Mouse (Mus musculus) gastrocnemius, adult 18-20 months (tissue): Measurements from ENCODE around the gene Inava. TPM values are rescaled to one million over a fixed set of nuclear protein-coding genes. Genes with fewer than 3 reads are reported as not detected.
A peak's percentile ranks its signal among the peaks of the same experiment; 100 is the strongest.

Experiments
- DNase-seq: peaks from one replicate; pipeline ENCODE4 v3.0.0; 2021; ENCODE audit warnings: low spot score
- total RNA-seq, 2 experiments: library from RNA; stranded (reverse); gene quantifications; 2 replicates each; pipeline ENCODE4 v1.2.3; 2021

The Inava gene
- total RNA-seq, 2 experiments from 2014 or later = not detected

- DNase-seq = no peak
Measured at GRCm38 (mm10) chr1:136231596-136231995, 2.5 kb downstream of the Inava start.

DNA sequence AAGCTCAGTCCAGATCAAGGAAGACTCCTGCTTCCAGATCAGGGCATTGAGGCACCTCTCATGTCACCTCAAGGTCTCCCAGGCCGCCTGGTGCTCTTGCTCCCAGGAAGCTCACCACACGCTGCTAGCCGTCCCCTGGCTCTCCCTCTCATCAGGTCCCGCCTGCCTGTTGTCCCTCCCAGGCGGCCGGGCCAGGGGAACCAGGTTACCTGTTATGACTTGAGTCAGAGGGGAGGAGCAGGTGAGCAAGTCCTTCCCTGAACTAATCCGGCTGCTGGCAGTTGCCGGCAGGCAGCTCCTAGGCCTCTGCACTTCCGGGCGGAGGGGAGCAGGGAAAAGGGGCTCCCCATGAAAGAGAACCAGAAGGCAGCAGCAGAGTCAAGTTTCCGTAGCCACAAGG lies 3.9 kb downstream of the Inava start:
- DNase-seq = no peak

GRCm38 (mm10) chr1:136229040-136229373 lies 5.1 kb downstream of the Inava start:
- no peak for DNase-seq

- DNase-seq = no peak
Measured at GRCm38 (mm10) chr1:136228328-136229039, 5.6 kb downstream of the Inava start.

DNA sequence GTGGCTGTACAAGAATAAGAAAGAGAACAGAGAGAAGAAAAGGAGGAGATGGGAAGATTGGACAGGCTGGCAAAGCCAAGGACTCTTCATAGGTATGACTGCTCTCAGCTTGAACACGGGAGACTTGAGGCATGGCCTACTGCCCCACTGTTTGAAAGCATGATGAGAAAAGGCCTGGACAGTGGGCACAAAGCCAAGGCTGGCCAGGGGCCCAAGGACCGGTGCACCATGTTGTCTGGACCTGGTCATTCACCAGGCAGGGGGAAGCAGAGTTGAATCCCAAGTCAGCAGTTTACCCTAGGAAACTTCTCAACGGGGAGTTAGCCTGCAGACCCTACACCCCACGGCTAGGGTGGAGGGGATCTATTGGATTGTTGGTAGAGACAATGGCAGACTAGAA lies 6.2 kb downstream of the Inava start:
- DNase-seq = no peak

- DNase-seq = no peak
Measured at GRCm38 (mm10) chr1:136226626-136227025, 7.4 kb downstream of the Inava start.

GRCm38 (mm10) chr1:136225846-136226245 lies 8.2 kb downstream of the Inava start:
- DNase-seq = no peak

GRCm38 (mm10) chr1:136223758-136224342 lies 10.2 kb downstream of the Inava start:
- no peak for DNase-seq

GRCm38 (mm10) chr1:136222386-136222785 lies 11.7 kb downstream of the Inava start:
- no peak for DNase-seq

GRCm38 (mm10) chr1:136220037-136220871 lies 13.8 kb downstream of the Inava start:
- DNase-seq = no peak

GRCm38 (mm10) chr1:136214304-136214703 lies 19.8 kb downstream of the Inava start:
- no peak for DNase-seq

DNA sequence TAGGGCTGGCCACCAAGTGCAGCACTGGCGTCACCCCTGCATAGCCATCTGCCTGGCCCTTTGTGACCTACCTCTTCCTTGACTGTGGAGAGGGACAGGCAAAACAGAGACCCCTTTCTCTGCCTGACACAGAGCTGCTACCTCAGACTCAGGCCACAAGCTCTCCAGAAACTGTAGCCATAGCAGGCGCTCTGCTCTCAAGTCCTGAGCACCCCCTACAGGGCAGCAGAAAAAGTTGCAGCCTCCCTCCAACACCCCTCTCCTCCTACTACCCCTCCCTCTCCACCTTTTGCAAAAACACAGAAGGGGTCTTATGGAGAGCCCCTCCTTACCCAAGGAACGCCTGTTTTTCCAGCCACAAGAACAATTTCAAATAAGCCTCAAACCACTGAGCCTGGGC lies 21.3 kb downstream of the Inava start, which contains the start of gene Mroh3:
Mroh3 (minus strand) TSS at position 26 of the 400 bp plus-strand sequence.
- DNase-seq = peak; percentile 17

DNA sequence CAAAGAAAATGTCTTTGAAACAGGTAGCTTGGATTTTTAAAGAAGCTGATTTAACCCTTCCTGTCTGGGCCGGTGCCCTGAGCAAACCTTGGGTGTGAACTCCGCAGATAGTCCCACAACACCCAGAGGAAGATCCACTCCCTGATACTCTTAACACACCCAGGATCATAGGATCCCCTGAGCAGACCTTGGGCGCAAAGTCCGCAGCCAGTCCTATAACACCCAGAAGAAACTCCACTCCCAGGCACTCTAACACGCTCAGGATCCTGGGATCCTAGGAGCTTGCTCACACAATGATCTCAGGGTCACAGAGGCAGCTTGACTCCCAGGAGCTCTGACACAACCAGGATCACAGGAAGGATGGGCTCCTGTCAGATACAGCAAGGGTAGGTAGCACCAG lies 44.0 kb downstream of the Inava start:
- DNase-seq = no peak

- no peak for DNase-seq
Measured at GRCm38 (mm10) chr1:136179511-136180001, 54.5 kb downstream of the Inava start.

DNA sequence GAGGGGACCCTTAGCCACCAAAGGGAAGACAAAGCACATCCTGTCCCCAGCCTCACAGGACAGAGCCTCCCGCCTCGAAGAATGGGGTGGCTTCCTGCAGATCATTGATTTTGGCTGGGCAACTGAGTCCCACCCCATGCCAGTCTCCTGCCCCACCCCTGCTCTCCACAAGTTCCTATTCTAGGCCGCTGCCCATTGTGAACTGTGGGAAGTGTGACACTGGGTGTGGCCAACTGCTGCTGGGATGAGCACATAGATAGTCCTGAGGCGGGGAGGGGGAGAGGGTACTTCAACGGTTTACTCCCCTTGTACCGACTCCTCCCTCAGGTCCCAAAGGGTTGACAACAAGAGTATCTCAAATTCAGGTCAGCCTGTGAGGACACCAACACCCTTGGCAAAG lies 55.3 kb downstream of the Inava start:
- no peak for DNase-seq

DNA sequence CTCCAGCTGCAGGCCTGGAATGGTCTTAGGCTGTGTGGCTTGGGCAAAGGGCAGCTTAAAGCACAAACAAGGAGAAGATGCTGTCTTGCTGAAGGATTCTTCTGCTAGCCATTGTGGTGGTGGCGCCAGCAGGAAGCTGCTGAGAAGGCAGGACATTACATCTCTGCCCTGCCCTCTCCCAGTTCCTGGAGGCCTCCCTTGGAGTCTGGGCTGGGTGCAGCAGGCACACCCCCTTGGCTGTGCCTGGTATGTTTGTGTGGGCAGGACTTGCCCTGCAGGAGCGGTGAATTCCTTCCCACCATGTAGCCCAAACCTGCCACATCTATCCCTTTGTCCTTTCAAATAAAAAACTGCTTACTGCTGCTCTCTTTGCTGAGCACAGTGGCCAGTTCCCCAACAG lies 57.0 kb downstream of the Inava start:
- DNase-seq = no peak

DNA sequence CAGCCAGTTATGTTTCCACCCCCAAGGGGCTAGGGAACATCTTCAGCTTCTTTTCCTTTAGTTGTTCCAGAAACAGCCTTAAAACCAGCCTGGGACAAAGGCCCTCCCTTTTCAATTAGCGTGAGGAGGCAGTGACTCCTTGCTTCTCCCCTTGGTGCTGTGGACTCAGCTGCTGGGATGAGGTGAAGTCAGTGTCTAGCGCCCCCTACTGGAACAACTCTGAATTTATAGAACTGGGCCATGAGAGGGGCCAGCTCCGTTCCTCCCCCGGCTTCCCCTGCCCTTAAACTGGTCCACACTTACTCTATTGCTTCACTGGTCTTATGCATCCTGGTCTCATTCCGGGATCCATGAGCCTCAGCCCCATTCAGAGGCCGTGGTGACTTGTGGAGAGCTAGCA lies 58.9 kb downstream of the Inava start:
- DNase-seq = peak; percentile 62

DNA sequence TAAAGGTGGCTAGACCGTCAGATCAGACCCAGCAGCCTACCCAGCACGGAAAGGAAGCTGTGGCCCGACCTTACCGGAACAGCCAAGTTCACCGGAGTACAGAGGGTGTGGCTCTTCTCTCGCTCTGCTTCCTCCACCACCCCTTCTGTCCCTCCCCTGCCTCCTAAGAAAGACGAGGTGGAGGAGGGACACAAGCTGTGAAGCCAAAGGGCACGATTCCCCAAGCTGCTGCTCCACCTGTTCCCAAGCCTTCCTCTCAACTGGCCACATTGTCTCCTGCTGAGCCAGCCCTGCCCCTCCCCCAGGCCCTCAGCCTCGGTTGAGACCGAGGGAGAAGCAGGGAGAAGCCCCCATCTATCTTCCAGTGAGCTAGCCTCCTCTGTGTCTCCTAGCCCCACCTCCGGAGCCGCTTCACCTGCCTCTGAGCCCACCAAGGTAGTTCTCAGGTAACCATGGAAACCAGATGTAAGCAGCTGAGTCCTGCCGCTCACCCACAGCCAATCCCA lies 59.9 kb downstream of the Inava start:
- no peak for DNase-seq

DNA sequence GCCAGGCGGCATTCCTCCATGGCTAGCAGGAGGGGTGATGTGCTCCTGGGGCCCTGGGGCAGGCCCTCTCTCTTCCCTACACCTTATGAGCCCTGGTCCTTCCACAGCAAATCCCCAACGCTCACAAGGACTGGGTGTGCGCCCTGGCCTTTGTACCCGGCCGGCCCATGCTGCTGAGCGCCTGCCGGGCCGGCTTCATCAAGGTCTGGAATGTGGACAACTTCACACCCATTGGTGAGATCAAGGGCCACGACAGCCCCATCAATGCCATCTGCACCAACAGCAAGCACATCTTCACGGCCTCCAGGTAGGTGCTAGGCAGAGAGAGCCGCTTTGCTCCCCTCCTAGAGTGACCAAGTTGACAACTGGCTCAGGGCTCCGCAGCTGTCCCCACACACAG lies 61.4 kb downstream of the Inava start:
- DNase-seq = no peak

GRCm38 (mm10) chr1:136170109-136170508 lies 64.0 kb downstream of the Inava start:
- peak; percentile 70 for DNase-seq

- no peak for DNase-seq
Measured at GRCm38 (mm10) chr1:136167657-136168056, 66.4 kb downstream of the Inava start.

GRCm38 (mm10) chr1:136165436-136165835 lies 68.6 kb downstream of the Inava start:
- no peak for DNase-seq
